Mouse (Mus musculus): ENCODE measurements around the gene Pbld1. TPM values are rescaled to one million over a fixed set of nuclear protein-coding genes. Genes with fewer than 3 reads are reported as not detected.
A peak's percentile ranks its signal among the peaks of the same experiment; 100 is the strongest.

Gene Pbld1
- polyA plus RNA-seq, 1 experiment from 2014 or later = 0.75 TPM

DNA sequence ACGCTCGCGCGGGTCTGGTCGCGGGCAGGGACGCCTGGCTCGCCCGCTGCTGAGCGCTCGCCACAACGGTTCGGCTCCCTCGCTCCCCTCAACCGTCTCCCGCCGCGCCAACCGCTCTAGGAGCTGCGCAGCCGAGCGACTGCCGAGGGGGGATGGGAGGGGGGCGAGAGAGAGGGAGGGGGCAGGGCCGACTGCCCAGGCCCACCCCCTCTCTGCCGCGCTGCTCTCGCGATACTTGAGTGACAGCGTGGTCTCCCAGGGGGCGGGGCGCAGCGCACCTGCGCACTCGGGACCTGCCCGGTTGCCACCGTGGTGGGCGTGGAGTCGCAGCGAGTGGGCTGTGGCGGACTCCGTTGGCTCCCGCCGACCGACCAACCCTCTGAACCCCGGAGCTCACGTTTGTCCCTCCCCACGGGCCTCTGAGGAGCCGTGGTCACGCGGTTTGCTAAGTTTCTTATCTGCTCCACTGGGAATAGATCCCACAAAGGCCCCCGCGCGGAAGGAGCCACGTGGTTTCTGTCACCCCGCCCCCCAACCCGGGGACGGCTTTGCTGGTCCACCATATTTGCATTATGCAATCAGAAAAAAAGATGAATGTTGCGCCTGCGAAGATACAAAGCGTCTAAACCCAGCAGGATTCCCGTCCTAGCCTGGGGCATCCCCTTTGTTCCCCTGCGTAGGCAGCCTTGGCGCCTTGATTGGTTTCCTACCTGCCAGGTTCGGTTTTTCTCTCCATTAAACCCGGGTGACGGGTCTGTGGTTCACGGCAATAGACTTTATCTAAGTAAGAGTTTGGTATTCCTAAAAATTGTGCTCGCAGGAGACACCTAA, 36.0 kb upstream of the Pbld1 start, which contains the start of the genes Hnrnph3 and Pbld2:
Gene Hnrnph3, minus strand, starts transcription at position 469 of the 831 bp plus-strand sequence.
Gene Pbld2, plus strand, starts transcription at position 567 of the 831 bp plus-strand sequence.
- Histone ChIP-seq H3K27me3 (replicated peaks; ENCODE audit: control insufficient read depth, insufficient read depth, low read length) (no peaks in the 10 kb centered on the region), H3K27ac (ENCODE audit: low read depth, low read length) (peak within 1 kb of the TSS; percentile 100), H3K4me1 (ENCODE audit: control insufficient read depth, insufficient read depth, low read depth, low read length) (peaks cover 37% of the 10 kb centered on the region), H3K4me2 (ENCODE audit: low read length) (peak within 1 kb of the TSS; percentile 76), H3K9ac (ENCODE audit: low read depth, low read length) (peak within 1 kb of the TSS; percentile 99), H3K36me3 (ENCODE audit: control insufficient read depth, insufficient read depth, low read length) (no peaks in the 10 kb centered on the region), H3K4me3 (ENCODE audit: low read length) (peak within 1 kb of the TSS; percentile 79), H3K9me3 (ENCODE audit: control insufficient read depth, low read length) (no peaks in the 10 kb centered on the region)
- ATAC-seq = peak; percentile 96
- WGBS = 0% methylated on average over 50 of the region's 69 CpGs

DNA sequence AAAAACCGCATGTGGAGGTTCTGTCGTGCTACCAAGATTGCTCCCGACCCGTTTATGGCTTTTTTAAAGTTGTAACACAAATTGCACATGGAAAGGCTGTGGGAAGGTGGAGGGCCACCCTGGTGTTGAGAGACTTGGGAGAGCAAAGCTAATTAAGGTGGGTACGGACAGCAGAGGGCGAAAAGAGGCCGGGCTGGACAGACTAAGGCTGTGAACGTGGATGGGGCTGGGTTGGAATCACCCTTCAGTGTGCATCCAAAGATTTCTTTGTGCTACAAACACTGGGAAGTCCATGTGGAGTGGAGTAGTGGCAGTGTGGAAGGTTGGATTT, 35.4 kb upstream of the Pbld1 start:
- Histone ChIP-seq H3K4me3 (ENCODE audit: low read length) (peak overlapping the region; percentile 79), H3K4me1 (ENCODE audit: control insufficient read depth, insufficient read depth, low read depth, low read length) (peaks cover 34% of the 10 kb centered on the region), H3K9me3 (ENCODE audit: control insufficient read depth, low read length) (no peaks in the 10 kb centered on the region), H3K9ac (ENCODE audit: low read depth, low read length) (peak overlapping the region; percentile 80), H3K4me2 (ENCODE audit: low read length) (peak overlapping the region; percentile 67), H3K36me3 (ENCODE audit: control insufficient read depth, insufficient read depth, low read length) (no peaks in the 10 kb centered on the region), H3K27me3 (replicated peaks; ENCODE audit: control insufficient read depth, insufficient read depth, low read length) (no peaks in the 10 kb centered on the region), H3K27ac (ENCODE audit: low read depth, low read length) (peak overlapping the region; percentile 100)
- 0% methylated on average over 8 of the region's 8 CpGs for WGBS
- peak; percentile 22; the same call in 1 of the 2 replicates for ATAC-seq

GRCm38 (mm10) chr10:63025016-63025415, 34.9 kb upstream of the Pbld1 start:
- Histone ChIP-seq H3K4me1 (ENCODE audit: control insufficient read depth, insufficient read depth, low read depth, low read length) (peaks cover 33% of the 10 kb centered on the region), H3K36me3 (ENCODE audit: control insufficient read depth, insufficient read depth, low read length) (no peaks in the 10 kb centered on the region), H3K27ac (ENCODE audit: low read depth, low read length) (peak overlapping the region; percentile 100), H3K9me3 (ENCODE audit: control insufficient read depth, low read length) (no peaks in the 10 kb centered on the region), H3K9ac (ENCODE audit: low read depth, low read length) (peak overlapping the region; percentile 80), H3K4me2 (ENCODE audit: low read length) (peak overlapping the region; percentile 67), H3K27me3 (replicated peaks; ENCODE audit: control insufficient read depth, insufficient read depth, low read length) (no peaks in the 10 kb centered on the region), H3K4me3 (ENCODE audit: low read length) (peak overlapping the region; percentile 79)
- WGBS = 29% methylated on average over 2 of the region's 2 CpGs
- no peak for ATAC-seq

- Histone ChIP-seq H3K9me3 (ENCODE audit: control insufficient read depth, low read length) (no peaks in the 10 kb centered on the region), H3K27me3 (replicated peaks; ENCODE audit: control insufficient read depth, insufficient read depth, low read length) (no peaks in the 10 kb centered on the region), H3K4me3 (ENCODE audit: low read length) (no peak overlapping the region), H3K9ac (ENCODE audit: low read depth, low read length) (no peak overlapping the region), H3K4me1 (ENCODE audit: control insufficient read depth, insufficient read depth, low read depth, low read length) (peaks cover 28% of the 10 kb centered on the region), H3K36me3 (ENCODE audit: control insufficient read depth, insufficient read depth, low read length) (no peaks in the 10 kb centered on the region), H3K27ac (ENCODE audit: low read depth, low read length) (peak overlapping the region; percentile 100), H3K4me2 (ENCODE audit: low read length) (peak overlapping the region; percentile 67)
- 17% methylated on average over 6 of the region's 6 CpGs for WGBS
- ATAC-seq = no peak
Measured at GRCm38 (mm10) chr10:63025491-63026011, 34.4 kb upstream of the Pbld1 start.

DNA sequence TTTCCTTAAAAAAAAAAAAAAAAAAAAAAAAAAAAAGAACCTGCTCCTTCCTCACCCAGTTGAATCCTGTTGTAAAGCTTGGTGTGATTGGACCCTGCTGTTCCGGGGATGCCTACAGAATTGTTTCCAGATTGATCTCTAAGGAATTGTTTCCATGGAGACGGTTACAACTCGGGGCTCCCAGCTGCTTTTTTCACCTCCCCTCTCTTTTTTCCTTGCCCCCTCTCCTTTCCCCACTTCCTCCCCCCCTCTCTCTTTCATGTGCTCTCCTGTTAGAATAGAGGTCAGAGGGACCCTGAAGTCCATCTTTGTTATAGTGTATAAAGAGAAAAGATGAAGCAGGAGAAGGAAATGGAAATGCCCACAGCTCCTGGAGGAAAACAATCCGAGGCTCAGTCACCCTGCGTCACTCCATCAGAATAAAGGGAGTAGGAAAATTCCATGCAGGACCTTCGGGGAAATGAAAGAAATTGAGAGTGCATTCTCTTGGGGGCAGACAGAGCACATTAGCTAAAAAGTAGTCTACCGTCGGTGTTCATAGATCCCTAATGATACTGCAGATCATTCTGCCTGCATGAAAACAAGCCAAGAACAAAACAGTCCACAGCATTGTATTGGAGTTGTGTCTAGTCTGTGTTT, 33.7 kb upstream of the Pbld1 start:
- Histone ChIP-seq H3K4me1 (ENCODE audit: control insufficient read depth, insufficient read depth, low read depth, low read length) (peaks cover 21% of the 10 kb centered on the region), H3K9me3 (ENCODE audit: control insufficient read depth, low read length) (no peaks in the 10 kb centered on the region), H3K9ac (ENCODE audit: low read depth, low read length) (peak overlapping the region; percentile 42; the same call in 1 of the 2 replicates), H3K4me3 (ENCODE audit: low read length) (0 out of 2 replicates have a peak overlapping the region, but pooled peaks have one; percentile 4), H3K27ac (ENCODE audit: low read depth, low read length) (peak overlapping the region; percentile 100), H3K27me3 (replicated peaks; ENCODE audit: control insufficient read depth, insufficient read depth, low read length) (no peaks in the 10 kb centered on the region), H3K4me2 (ENCODE audit: low read length) (peak overlapping the region; percentile 48), H3K36me3 (ENCODE audit: control insufficient read depth, insufficient read depth, low read length) (no peaks in the 10 kb centered on the region)
- no peak for ATAC-seq
- 6% methylated on average over 8 of the region's 8 CpGs for WGBS

- WGBS = 25% methylated on average over 6 of the region's 6 CpGs
Measured at GRCm38 (mm10) chr10:63026795-63027160, 33.2 kb upstream of the Pbld1 start.

DNA sequence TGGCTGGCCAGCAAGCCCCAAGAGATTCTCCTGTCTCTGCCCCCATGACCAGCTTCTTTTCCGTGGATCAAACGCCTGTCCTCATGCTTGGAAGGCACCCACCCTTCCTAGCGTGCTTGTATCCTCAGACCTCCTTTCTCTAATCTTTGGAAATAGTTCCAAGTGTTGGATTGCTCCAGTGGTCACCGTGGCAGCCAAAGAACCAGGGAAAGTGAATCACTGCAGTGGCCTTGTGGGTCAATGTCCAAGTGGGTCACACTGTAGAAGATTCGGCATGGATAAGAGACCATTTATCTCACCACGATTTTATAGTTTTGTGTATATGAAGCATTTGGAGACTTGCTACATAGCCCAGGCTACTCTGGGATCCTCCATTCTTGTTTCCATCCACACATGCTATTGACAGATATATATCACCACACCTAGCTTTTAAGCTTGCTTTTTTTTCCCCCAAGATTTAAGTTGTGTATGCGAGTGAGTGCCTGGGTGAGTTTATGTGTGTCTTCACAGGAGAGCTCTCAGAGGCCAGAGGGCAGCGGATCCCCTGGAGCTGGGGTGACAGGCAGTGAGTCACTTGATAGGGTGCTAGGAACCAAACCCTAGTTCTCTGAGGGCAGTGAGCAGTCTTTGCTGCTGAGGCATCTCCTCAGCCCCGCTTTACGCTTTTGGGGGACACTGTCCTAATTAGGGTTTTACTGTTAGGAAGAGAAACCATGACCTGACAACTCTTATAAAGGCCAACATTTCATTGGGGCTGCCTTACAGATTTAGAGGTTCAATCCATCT, 32.4 kb upstream of the Pbld1 start:
- Histone ChIP-seq H3K4me1 (ENCODE audit: control insufficient read depth, insufficient read depth, low read depth, low read length) (peaks cover 12% of the 10 kb centered on the region), H3K4me3 (ENCODE audit: low read length) (no peak overlapping the region), H3K9me3 (ENCODE audit: control insufficient read depth, low read length) (no peaks in the 10 kb centered on the region), H3K27ac (ENCODE audit: low read depth, low read length) (peak overlapping the region; percentile 100), H3K27me3 (replicated peaks; ENCODE audit: control insufficient read depth, insufficient read depth, low read length) (no peaks in the 10 kb centered on the region), H3K9ac (ENCODE audit: low read depth, low read length) (no peak overlapping the region), H3K4me2 (ENCODE audit: low read length) (no peak overlapping the region), H3K36me3 (ENCODE audit: control insufficient read depth, insufficient read depth, low read length) (no peaks in the 10 kb centered on the region)
- ATAC-seq = no peak
- 86% methylated on average over 10 of the region's 10 CpGs for WGBS

More at GRCm38 (mm10) chr10:63026795-63027160, 33.2 kb upstream of the Pbld1 start:
- no peaks in the 10 kb centered on the region for H3K9me3 ChIP-seq (ENCODE audit: control insufficient read depth, low read length)
- peak overlapping the region; percentile 15; the same call in 1 of the 2 replicates for H3K9ac ChIP-seq (ENCODE audit: low read depth, low read length)
- ATAC-seq = no peak
- H3K27me3 ChIP-seq (replicated peaks; ENCODE audit: control insufficient read depth, insufficient read depth, low read length) = no peaks in the 10 kb centered on the region
- H3K36me3 ChIP-seq (ENCODE audit: control insufficient read depth, insufficient read depth, low read length) = no peaks in the 10 kb centered on the region
- peak overlapping the region; percentile 100 for H3K27ac ChIP-seq (ENCODE audit: low read depth, low read length)
- H3K4me2 ChIP-seq (ENCODE audit: low read length) = peak overlapping the region; percentile 48
- H3K4me3 ChIP-seq (ENCODE audit: low read length) = no peak overlapping the region
- peaks cover 16% of the 10 kb centered on the region for H3K4me1 ChIP-seq (ENCODE audit: control insufficient read depth, insufficient read depth, low read depth, low read length)

DNA sequence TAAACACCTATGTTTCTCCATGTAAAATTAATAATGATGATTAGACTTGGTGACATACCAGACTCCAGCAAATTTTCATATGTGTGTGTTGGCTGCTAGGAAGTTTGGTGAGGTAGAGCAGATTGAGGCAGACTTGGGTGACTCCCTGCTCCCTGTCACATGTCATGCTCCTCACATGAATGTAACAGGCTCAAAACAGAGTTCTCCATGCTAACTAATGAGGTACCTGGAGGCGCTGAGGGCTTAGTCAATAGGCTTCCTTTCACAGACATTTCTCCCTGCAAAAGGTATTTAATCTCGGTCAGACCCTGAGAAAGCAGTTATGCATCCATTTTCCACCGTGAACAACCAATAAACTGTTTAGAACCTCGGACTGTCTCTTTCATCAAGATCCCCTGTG, 31.6 kb upstream of the Pbld1 start:
- Histone ChIP-seq H3K4me1 (ENCODE audit: control insufficient read depth, insufficient read depth, low read depth, low read length) (peaks cover 12% of the 10 kb centered on the region), H3K4me3 (ENCODE audit: low read length) (no peak overlapping the region), H3K27ac (ENCODE audit: low read depth, low read length) (no peak overlapping the region), H3K9me3 (ENCODE audit: control insufficient read depth, low read length) (no peaks in the 10 kb centered on the region), H3K4me2 (ENCODE audit: low read length) (no peak overlapping the region), H3K27me3 (replicated peaks; ENCODE audit: control insufficient read depth, insufficient read depth, low read length) (no peaks in the 10 kb centered on the region), H3K9ac (ENCODE audit: low read depth, low read length) (no peak overlapping the region), H3K36me3 (ENCODE audit: control insufficient read depth, insufficient read depth, low read length) (no peaks in the 10 kb centered on the region)
- whole genome bisulfite sequencing = 45% methylated on average over 4 of the region's 4 CpGs
- ATAC-seq = no peak

Data from hindbrain, embryonic 16.5 days (tissue).